Mouse (Mus musculus) G1E (cell line): Measurements from ENCODE around the gene Arhgef6.

Source experiments
- CTCF ChIP-seq: IDR thresholded peaks from 2 replicates; pipeline ENCODE4 v1.5.1; 2012; ENCODE audit warnings: low read depth, low read length, inconsistent platforms, mixed read lengths
- GATA1 ChIP-seq: IDR thresholded peaks from 2 replicates; pipeline ENCODE4 v1.6.1; 2012; ENCODE audit warnings: borderline replicate concordance, low read length, inconsistent platforms, mixed read lengths
- TAL1 ChIP-seq: conservative IDR thresholded peaks from 2 replicates; pipeline ENCODE4 v1.6.1; 2012; ENCODE audit warnings: low read depth, low read length, inconsistent platforms, mixed read lengths

GRCm38 (mm10) chrX:57309993-57310392 is 28.5 kb downstream of the Arhgef6 start:
- no peak for TF ChIP-seq CTCF
- no peak for TF ChIP-seq GATA1
- no peak; the same call in 1 of the 2 replicates for TF ChIP-seq TAL1
